Mouse (Mus musculus) brain, embryonic 14.5 days (tissue): ENCODE results near the gene Gimap7.

ENCODE experiments used
- CTCF ChIP-seq: fragments of 200-500 bp; IDR thresholded peaks from 2 replicates; pipeline ENCODE4 v1.5.1; 2012; ENCODE audit warnings: inconsistent platforms, mild to moderate bottlenecking, moderate library complexity, borderline replicate concordance; ENCODE audit not compliant: insufficient read depth, insufficient read length; ENCODE audit errors: extremely low read depth
- POLR2A ChIP-seq: fragments of 200-500 bp; IDR thresholded peaks from 2 replicates; pipeline ENCODE4 v1.6.1; 2012; ENCODE audit warnings: mild to moderate bottlenecking, inconsistent platforms, borderline replicate concordance; ENCODE audit not compliant: poor library complexity, insufficient read depth, insufficient read length, severe bottlenecking; ENCODE audit errors: extremely low read depth

- TF ChIP-seq POLR2A (no peak), CTCF (no peak)
These were observed 15.8 kb upstream of the Gimap7 start for GRCm38 (mm10) chr6:48702601-48703000.
